Mouse (Mus musculus) cerebellum, adult 2 months (tissue): Measurements from ENCODE around the gene Fam129a.

Source experiments
- CTCF ChIP-seq: fragments of 200-500 bp; IDR thresholded peaks from 2 replicates; pipeline ENCODE4 v1.5.1; 2011; ENCODE audit warnings: low read depth, mild to moderate bottlenecking, control low read depth, low read length, moderate library complexity, borderline replicate concordance; ENCODE audit not compliant: insufficient read depth
- POLR2A ChIP-seq: fragments of 200-500 bp; IDR thresholded peaks from 2 replicates; pipeline ENCODE4 v1.6.1; 2011; ENCODE audit warnings: low read length, control low read depth, borderline replicate concordance; ENCODE audit not compliant: insufficient read depth

DNA sequence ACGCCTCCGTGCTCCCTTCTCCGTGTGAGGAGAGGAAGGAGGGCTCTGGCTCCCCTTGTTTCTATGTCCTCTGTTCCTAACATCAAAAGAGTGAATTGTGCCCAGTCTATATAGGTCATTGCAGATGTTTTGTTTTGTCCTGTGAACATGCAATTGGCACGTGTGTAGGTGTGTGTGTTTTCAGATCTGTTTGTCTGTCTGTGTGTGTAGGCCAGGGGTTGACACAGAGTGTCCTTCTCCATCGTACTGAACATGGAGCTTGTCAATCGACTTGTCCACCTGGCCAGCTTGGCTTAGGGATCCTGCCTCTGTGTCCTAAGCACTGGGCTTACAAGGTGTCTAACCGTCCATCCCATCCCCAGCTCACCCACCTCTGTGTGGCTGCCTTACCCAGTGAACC lies 140.1 kb downstream of the Fam129a start:
- TF ChIP-seq POLR2A (no peak), CTCF (no peak)
